Mouse (Mus musculus): ENCODE data around the gene Taf1a. TPM values are rescaled to one million over a fixed set of nuclear protein-coding genes. Genes with fewer than 3 reads are reported as not detected.
"Not testable (repeated sequence)": the region's sequence is repeated elsewhere in the genome, so short reads cannot be mapped to it uniquely, and the experiment has no call there.

Taf1a gene
- polyA plus RNA-seq, 1 experiment from 2014 or later, result 16.6 TPM

- not testable (repeated sequence) for H3K9me3 ChIP-seq (ENCODE audit: control insufficient read depth, low read length); H3K36me3 ChIP-seq (ENCODE audit: control insufficient read depth, insufficient read depth, low read length); H3K27ac ChIP-seq (replicated peaks; ENCODE audit: low read depth, low read length); H3K9ac ChIP-seq (ENCODE audit: low read depth, low read length); H3K4me2 ChIP-seq (ENCODE audit: low read depth, low read length); ATAC-seq (ENCODE audit: low read depth); H3K27me3 ChIP-seq (replicated peaks; ENCODE audit: control insufficient read depth, insufficient read depth, low read length); DNase-seq (ENCODE audit: low spot score); H3K4me1 ChIP-seq (ENCODE audit: control insufficient read depth, insufficient read depth, low read length); H3K4me3 ChIP-seq (ENCODE audit: low read depth, low read length)
- WGBS, result 91% methylated on average over 3 of the region's 3 CpGs
Measured at GRCm38 (mm10) chr1:183379376-183379775, 9.4 kb upstream of the Taf1a start.

GRCm38 (mm10) chr1:183381816-183382215 is 7.0 kb upstream of the Taf1a start:
- H3K4me1 ChIP-seq (ENCODE audit: control insufficient read depth, insufficient read depth, low read length), result no peaks in the 10 kb centered on the region
- peaks cover 10% of the 10 kb centered on the region for H3K27me3 ChIP-seq (replicated peaks; ENCODE audit: control insufficient read depth, insufficient read depth, low read length)
- ATAC-seq (ENCODE audit: low read depth) (no peak), DNase-seq (ENCODE audit: low spot score) (no peak)
- no peak overlapping the region for H3K4me2 ChIP-seq (ENCODE audit: low read depth, low read length)
- H3K4me3 ChIP-seq (ENCODE audit: low read depth, low read length), result no peak overlapping the region
- no peaks in the 10 kb centered on the region for H3K9me3 ChIP-seq (ENCODE audit: control insufficient read depth, low read length)
- H3K27ac ChIP-seq (replicated peaks; ENCODE audit: low read depth, low read length), result no peak overlapping the region
- WGBS, result 78% methylated on average over 5 of the region's 5 CpGs
- no peak overlapping the region for H3K9ac ChIP-seq (ENCODE audit: low read depth, low read length)
- H3K36me3 ChIP-seq (ENCODE audit: control insufficient read depth, insufficient read depth, low read length), result no peaks in the 10 kb centered on the region

GRCm38 (mm10) chr1:183382621-183383020 is 6.2 kb upstream of the Taf1a start:
- 90% methylated on average over 2 of the region's 2 CpGs for WGBS
- H3K9ac ChIP-seq (ENCODE audit: low read depth, low read length), result no peak overlapping the region
- H3K36me3 ChIP-seq (ENCODE audit: control insufficient read depth, insufficient read depth, low read length), result no peaks in the 10 kb centered on the region
- DNase-seq (ENCODE audit: low spot score) (no peak), ATAC-seq (ENCODE audit: low read depth) (no peak)
- H3K4me2 ChIP-seq (ENCODE audit: low read depth, low read length), result no peak overlapping the region
- no peaks in the 10 kb centered on the region for H3K4me1 ChIP-seq (ENCODE audit: control insufficient read depth, insufficient read depth, low read length)
- no peaks in the 10 kb centered on the region for H3K9me3 ChIP-seq (ENCODE audit: control insufficient read depth, low read length)
- H3K4me3 ChIP-seq (ENCODE audit: low read depth, low read length), result no peak overlapping the region
- no peak overlapping the region for H3K27ac ChIP-seq (replicated peaks; ENCODE audit: low read depth, low read length)
- peaks cover 10% of the 10 kb centered on the region for H3K27me3 ChIP-seq (replicated peaks; ENCODE audit: control insufficient read depth, insufficient read depth, low read length)

DNA sequence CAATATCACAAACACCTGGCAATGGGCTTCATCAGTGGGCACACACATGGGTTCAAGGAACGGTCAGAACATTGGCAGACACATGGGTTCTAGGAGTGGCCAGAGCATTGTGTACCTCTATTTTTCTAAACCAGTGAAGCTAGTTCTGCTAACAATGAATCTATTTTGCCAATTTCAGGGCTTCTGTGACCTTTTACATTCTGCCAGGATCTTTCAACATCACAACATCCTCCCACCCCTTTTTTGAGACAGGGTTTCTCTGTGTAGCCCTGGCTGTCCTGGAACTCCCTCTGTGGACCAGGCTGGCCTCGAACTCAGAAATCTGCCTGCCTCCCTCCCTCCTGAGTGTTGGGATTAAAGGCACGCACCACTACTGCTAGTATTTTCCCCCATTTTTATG is 1.4 kb upstream of the Taf1a start:
- not testable (repeated sequence) for H3K27me3 ChIP-seq (replicated peaks; ENCODE audit: control insufficient read depth, insufficient read depth, low read length); H3K4me3 ChIP-seq (ENCODE audit: low read depth, low read length); H3K4me2 ChIP-seq (ENCODE audit: low read depth, low read length); DNase-seq (ENCODE audit: low spot score); H3K9me3 ChIP-seq (ENCODE audit: control insufficient read depth, low read length); H3K4me1 ChIP-seq (ENCODE audit: control insufficient read depth, insufficient read depth, low read length); H3K9ac ChIP-seq (ENCODE audit: low read depth, low read length); H3K27ac ChIP-seq (replicated peaks; ENCODE audit: low read depth, low read length); ATAC-seq (ENCODE audit: low read depth)
- H3K36me3 ChIP-seq (ENCODE audit: control insufficient read depth, insufficient read depth, low read length), result peaks cover 11% of the 10 kb centered on the region; the same call in 1 of the 2 replicates
- WGBS, result 87% methylated on average over 2 of the region's 3 CpGs

- no peak overlapping the region for H3K4me2 ChIP-seq (ENCODE audit: low read depth, low read length)
- ATAC-seq (ENCODE audit: low read depth), result no peak
- no peak overlapping the region for H3K4me3 ChIP-seq (ENCODE audit: low read depth, low read length)
- peaks cover 76% of the 10 kb centered on the region for H3K36me3 ChIP-seq (ENCODE audit: control insufficient read depth, insufficient read depth, low read length)
- no peak overlapping the region for H3K9ac ChIP-seq (ENCODE audit: low read depth, low read length)
- no peak overlapping the region for H3K27ac ChIP-seq (replicated peaks; ENCODE audit: low read depth, low read length)
- no peak for DNase-seq (ENCODE audit: low spot score)
- H3K27me3 ChIP-seq (replicated peaks; ENCODE audit: control insufficient read depth, insufficient read depth, low read length), result no peaks in the 10 kb centered on the region
- no peaks in the 10 kb centered on the region for H3K4me1 ChIP-seq (ENCODE audit: control insufficient read depth, insufficient read depth, low read length)
- H3K9me3 ChIP-seq (ENCODE audit: control insufficient read depth, low read length), result no peaks in the 10 kb centered on the region
- 89% methylated on average over 3 of the region's 3 CpGs for WGBS
Measured at GRCm38 (mm10) chr1:183403396-183403795, 14.6 kb downstream of the Taf1a start.

DNA sequence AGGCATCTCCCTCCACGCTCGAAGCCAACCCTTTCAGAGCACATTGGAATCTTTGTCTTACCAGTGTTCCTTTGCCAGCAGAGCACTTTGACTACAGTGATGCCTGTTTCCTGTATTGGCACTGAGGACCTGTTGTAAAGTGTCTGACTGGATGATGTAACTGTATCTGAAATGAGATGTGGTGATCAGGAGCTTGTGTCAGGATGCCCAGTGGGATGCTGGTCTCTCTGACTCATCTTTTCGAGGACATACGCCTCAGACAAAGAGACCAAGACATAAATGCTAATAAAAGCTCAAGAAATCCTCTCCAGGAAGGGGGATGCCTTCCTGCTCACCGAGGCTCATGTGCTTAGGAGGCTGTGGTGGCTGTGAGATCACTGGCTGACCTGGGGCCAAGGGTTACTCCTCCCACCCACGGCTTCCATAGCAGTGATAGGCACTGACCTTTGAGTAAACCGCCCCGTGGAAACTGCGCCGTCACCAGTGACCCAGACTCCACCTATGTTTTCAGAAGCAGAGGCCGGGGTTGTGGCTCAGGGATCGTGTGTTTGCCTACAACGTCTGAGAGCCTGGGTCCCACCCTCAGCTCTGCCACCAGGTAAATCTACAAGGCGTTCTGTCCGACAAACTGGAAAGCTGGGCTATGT is 25.4 kb downstream of the Taf1a start:
- Histone ChIP-seq H3K27me3 (replicated peaks; ENCODE audit: control insufficient read depth, insufficient read depth, low read length) (no peaks in the 10 kb centered on the region), H3K36me3 (ENCODE audit: control insufficient read depth, insufficient read depth, low read length) (peaks cover 28% of the 10 kb centered on the region), H3K4me2 (ENCODE audit: low read depth, low read length) (no peak overlapping the region), H3K4me3 (ENCODE audit: low read depth, low read length) (no peak overlapping the region), H3K4me1 (ENCODE audit: control insufficient read depth, insufficient read depth, low read length) (no peaks in the 10 kb centered on the region), H3K27ac (replicated peaks; ENCODE audit: low read depth, low read length) (no peak overlapping the region), H3K9me3 (ENCODE audit: control insufficient read depth, low read length) (no peaks in the 10 kb centered on the region), H3K9ac (ENCODE audit: low read depth, low read length) (no peak overlapping the region)
- 90% methylated on average over 15 of the region's 15 CpGs for WGBS
- DNase-seq (ENCODE audit: low spot score) (no peak), ATAC-seq (ENCODE audit: low read depth) (0 out of 2 replicates have a peak, but pooled peaks have one; percentile 15)

DNA sequence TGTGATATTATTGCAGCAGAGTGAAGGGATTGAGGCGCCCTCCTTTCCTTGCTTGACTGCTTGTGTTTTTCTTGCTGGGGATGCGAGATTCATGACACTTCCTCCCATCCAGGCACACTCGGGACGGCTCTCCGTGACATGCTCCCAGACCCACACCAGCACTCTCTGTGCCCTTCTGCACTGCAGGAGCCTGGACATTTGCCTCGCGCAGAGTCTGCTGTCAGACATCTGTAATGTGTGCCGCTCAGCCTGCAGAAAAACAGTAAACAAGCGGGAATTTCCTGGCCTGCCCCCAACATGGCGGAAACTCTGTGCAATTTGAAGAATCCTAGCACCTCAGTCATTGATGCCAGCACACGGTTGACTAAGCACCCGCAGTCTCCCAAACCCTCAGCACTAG is 29.1 kb downstream of the Taf1a start, which contains the start of gene Hhipl2:
Hhipl2 (plus strand) TSS at position 343 of the 400 bp plus-strand sequence.
- ATAC-seq (ENCODE audit: low read depth) (no peak), DNase-seq (ENCODE audit: low spot score) (no peak)
- H3K27me3 ChIP-seq (replicated peaks; ENCODE audit: control insufficient read depth, insufficient read depth, low read length), result no peaks in the 10 kb centered on the region
- no peaks in the 10 kb centered on the region for H3K4me1 ChIP-seq (ENCODE audit: control insufficient read depth, insufficient read depth, low read length)
- no peak within 1 kb of the TSS for H3K9ac ChIP-seq (ENCODE audit: low read depth, low read length)
- H3K27ac ChIP-seq (replicated peaks; ENCODE audit: low read depth, low read length), result no peak within 1 kb of the TSS
- H3K4me3 ChIP-seq (ENCODE audit: low read depth, low read length), result no peak within 1 kb of the TSS
- H3K36me3 ChIP-seq (ENCODE audit: control insufficient read depth, insufficient read depth, low read length), result no peaks in the 10 kb centered on the region
- WGBS, result 65% methylated on average over 12 of the region's 12 CpGs
- H3K9me3 ChIP-seq (ENCODE audit: control insufficient read depth, low read length), result no peaks in the 10 kb centered on the region
- no peak within 1 kb of the TSS for H3K4me2 ChIP-seq (ENCODE audit: low read depth, low read length)

GRCm38 (mm10) chr1:183419741-183420140 is 31.0 kb downstream of the Taf1a start:
- ATAC-seq (ENCODE audit: low read depth) (no peak), DNase-seq (ENCODE audit: low spot score) (peak; percentile 16)
- no peaks in the 10 kb centered on the region for H3K4me1 ChIP-seq (ENCODE audit: control insufficient read depth, insufficient read depth, low read length)
- no peak overlapping the region for H3K9ac ChIP-seq (ENCODE audit: low read depth, low read length)
- no peak overlapping the region for H3K27ac ChIP-seq (replicated peaks; ENCODE audit: low read depth, low read length)
- no peaks in the 10 kb centered on the region for H3K9me3 ChIP-seq (ENCODE audit: control insufficient read depth, low read length)
- 78% methylated on average over 7 of the region's 7 CpGs for WGBS
- H3K27me3 ChIP-seq (replicated peaks; ENCODE audit: control insufficient read depth, insufficient read depth, low read length), result no peaks in the 10 kb centered on the region
- no peak overlapping the region for H3K4me3 ChIP-seq (ENCODE audit: low read depth, low read length)
- no peak overlapping the region for H3K4me2 ChIP-seq (ENCODE audit: low read depth, low read length)
- no peaks in the 10 kb centered on the region for H3K36me3 ChIP-seq (ENCODE audit: control insufficient read depth, insufficient read depth, low read length)

DNA sequence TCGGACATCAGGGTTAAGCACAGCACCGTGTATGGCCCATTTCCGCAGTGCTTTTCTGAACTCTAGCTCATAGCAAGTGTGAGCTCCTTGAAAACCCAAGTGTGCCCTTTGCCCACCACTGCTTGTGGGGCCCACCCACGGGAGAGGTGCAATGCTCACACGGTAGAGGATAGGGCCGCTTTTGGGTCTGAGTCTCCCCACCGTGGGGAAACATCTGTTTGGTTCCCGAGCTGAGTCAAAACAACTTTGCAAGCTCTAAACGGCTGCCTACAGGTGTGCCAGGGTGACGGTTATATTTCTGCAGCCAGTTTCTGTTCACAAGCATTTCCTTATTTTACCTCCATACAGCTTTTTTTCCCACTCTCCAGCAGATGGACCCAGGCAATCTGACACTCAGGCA is 31.5 kb downstream of the Taf1a start:
- no peaks in the 10 kb centered on the region for H3K27me3 ChIP-seq (replicated peaks; ENCODE audit: control insufficient read depth, insufficient read depth, low read length)
- 78% methylated on average over 10 of the region's 10 CpGs for WGBS
- no peaks in the 10 kb centered on the region for H3K36me3 ChIP-seq (ENCODE audit: control insufficient read depth, insufficient read depth, low read length)
- H3K9me3 ChIP-seq (ENCODE audit: control insufficient read depth, low read length), result no peaks in the 10 kb centered on the region
- ATAC-seq (ENCODE audit: low read depth), result no peak
- no peak overlapping the region for H3K9ac ChIP-seq (ENCODE audit: low read depth, low read length)
- H3K4me3 ChIP-seq (ENCODE audit: low read depth, low read length), result no peak overlapping the region
- no peaks in the 10 kb centered on the region for H3K4me1 ChIP-seq (ENCODE audit: control insufficient read depth, insufficient read depth, low read length)
- DNase-seq (ENCODE audit: low spot score), result no peak
- H3K27ac ChIP-seq (replicated peaks; ENCODE audit: low read depth, low read length), result no peak overlapping the region
- H3K4me2 ChIP-seq (ENCODE audit: low read depth, low read length), result no peak overlapping the region

Measured in embryonic facial prominence, embryonic 14.5 days (tissue).